Mouse (Mus musculus) liver, embryonic 14 days (tissue): Measurements from ENCODE around the gene Olfr828. TPM values are rescaled to one million over a fixed set of nuclear protein-coding genes. Genes with fewer than 3 reads are reported as not detected.

Source experiments
- polyA plus RNA-seq: library from polyadenylated mRNA; depleted of rRNA; stranded (reverse); fragments of >200 nt; gene quantifications from 2 replicates; pipeline ENCODE4 v1.2.3, GENCODE M21; 2012; rRNA removed

The Olfr828 gene
- not detected in 2 replicates for polyA plus RNA-seq

GRCm38 (mm10) chr9:18819426-18819825 lies at the start of gene Olfr828:
Olfr828 (minus strand) TSS chr9:18819526.

GRCm38 (mm10) chr9:18854633-18855032 lies 35.3 kb upstream of the Olfr828 start, which contains the start of gene Olfr829:
Olfr829 (plus strand) TSS chr9:18854933.

Other genes with a start within 250 kb of the Olfr828 start
- 0.27 and 0.52 TPM in 2 replicates for gene Muc16, start 145.0 kb downstream of the Olfr828 start, polyA plus RNA-seq
- gene Olfr24, start 55.5 kb downstream of the Olfr828 start, polyA plus RNA-seq: not detected in 2 replicates
- gene Olfr829, start 35.4 kb upstream of the Olfr828 start, polyA plus RNA-seq: not detected in 2 replicates
- gene Olfr830, start 55.2 kb upstream of the Olfr828 start, polyA plus RNA-seq: not detected in 2 replicates
- gene Olfr832, start 117.6 kb upstream of the Olfr828 start, polyA plus RNA-seq: not detected in 2 replicates
- gene Olfr834, start 168.5 kb upstream of the Olfr828 start, polyA plus RNA-seq: not detected in 2 replicates
- not detected in 2 replicates for gene Olfr835, start 213.2 kb upstream of the Olfr828 start, polyA plus RNA-seq